Mouse (Mus musculus) heart, embryonic 16.5 days (tissue): ENCODE measurements around the gene Nrarp. TPM values are rescaled to one million over a fixed set of nuclear protein-coding genes. Genes with fewer than 3 reads are reported as not detected.

Experiments used
- ATAC-seq: fragments of 200-750 bp; cut with Nextera tagmentation; replicated peaks from 2 replicates; pipeline ENCODE4 v1.8.0; 2017; ENCODE audit warnings: moderate number of reproducible peaks; ENCODE audit not compliant: insufficient read depth, low FRiP score; ENCODE audit errors: extremely low read depth
- H3K27ac ChIP-seq: fragments of 300-500 bp; sonication (generic); 2 replicates; pipeline ENCODE4 v1.5.1; 2014; ENCODE audit warnings: mild to moderate bottlenecking, low read length, control low read depth, moderate library complexity
- H3K27me3 ChIP-seq: fragments of 300-500 bp; sonication (generic); 2 replicates; pipeline ENCODE4 v1.6.1; 2014; ENCODE audit warnings: low read length, mixed read lengths; ENCODE audit not compliant: control insufficient read depth, insufficient read depth
- H3K36me3 ChIP-seq: fragments of 300-500 bp; sonication (generic); 2 replicates; pipeline ENCODE4 v1.6.1; 2014; ENCODE audit not compliant: control insufficient read depth, insufficient read depth
- H3K4me1 ChIP-seq: fragments of 300-500 bp; sonication (generic); 2 replicates; pipeline ENCODE4 v1.6.1; 2014; ENCODE audit warnings: low read length, mixed read lengths; ENCODE audit not compliant: control insufficient read depth, insufficient read depth
- H3K4me2 ChIP-seq: fragments of 300-500 bp; sonication (generic); 2 replicates; pipeline ENCODE4 v1.6.1; 2014; ENCODE audit warnings: low read depth, mild to moderate bottlenecking, control low read depth, low read length
- H3K4me3 ChIP-seq: fragments of 300-500 bp; sonication (generic); 2 replicates; pipeline ENCODE4 v1.5.1; 2014; ENCODE audit warnings: mild to moderate bottlenecking, control low read depth, low read length
- H3K9ac ChIP-seq: fragments of 300-500 bp; sonication (generic); 2 replicates; pipeline ENCODE4 v1.6.1; 2014; ENCODE audit warnings: low read length, control low read depth
- H3K9me3 ChIP-seq: fragments of 300-500 bp; sonication (generic); replicated peaks from 2 replicates; pipeline ENCODE4 v1.6.1; 2016; ENCODE audit warnings: low read length; ENCODE audit not compliant: control insufficient read depth
- WGBS: fragments of 180-500 bp; shearing (Covaris S2); extraction: QIAGEN DNeasy Blood & Tissue Kit; methylation state at CpG from one replicate; pipeline ENCODE4 v1.1.7; 2014; 5-methylcytosine and 5-hydroxymethylcytosine counted together
- polyA plus RNA-seq: library from polyadenylated mRNA; unstranded; fragments of >200 nt; fragmentation: Nextera tagmentation; extraction: Ambion mirVana; gene quantifications from 2 replicates; pipeline ENCODE4 v1.2.1, GENCODE M21; 2015

Gene Nrarp
- polyA plus RNA-seq, 1 experiment from 2014 or later = 18.1 TPM

DNA sequence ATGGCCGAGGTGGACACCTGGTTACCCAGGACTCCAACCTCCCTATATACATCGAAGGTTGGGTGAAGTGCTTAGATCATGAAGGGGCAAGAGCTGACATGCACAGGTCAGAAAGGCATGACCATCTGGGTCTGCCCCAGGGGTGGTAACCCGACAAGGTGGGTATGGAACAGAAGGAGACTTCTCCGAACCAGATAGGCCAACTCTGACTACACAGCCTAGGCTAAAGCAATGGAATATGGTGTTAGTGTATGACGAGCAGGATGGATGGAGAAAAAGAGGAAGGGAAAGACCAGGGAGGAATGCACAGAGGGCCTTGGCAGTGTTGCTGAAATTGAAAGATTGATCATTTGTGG lies 6.0 kb downstream of the Nrarp start:
- Histone ChIP-seq H3K9me3 (no peaks in the 10 kb centered on the region), H3K27me3 (no peaks in the 10 kb centered on the region), H3K36me3 (no peaks in the 10 kb centered on the region), H3K4me3 (peak overlapping the region; percentile 61), H3K4me1 (peaks cover 12% of the 10 kb centered on the region), H3K9ac (peak overlapping the region; percentile 86; the same call in 1 of the 2 replicates), H3K27ac (no peak overlapping the region), H3K4me2 (peak overlapping the region; percentile 96)
- ATAC-seq = no peak
- WGBS = 36% methylated on average over 5 of the region's 5 CpGs

DNA sequence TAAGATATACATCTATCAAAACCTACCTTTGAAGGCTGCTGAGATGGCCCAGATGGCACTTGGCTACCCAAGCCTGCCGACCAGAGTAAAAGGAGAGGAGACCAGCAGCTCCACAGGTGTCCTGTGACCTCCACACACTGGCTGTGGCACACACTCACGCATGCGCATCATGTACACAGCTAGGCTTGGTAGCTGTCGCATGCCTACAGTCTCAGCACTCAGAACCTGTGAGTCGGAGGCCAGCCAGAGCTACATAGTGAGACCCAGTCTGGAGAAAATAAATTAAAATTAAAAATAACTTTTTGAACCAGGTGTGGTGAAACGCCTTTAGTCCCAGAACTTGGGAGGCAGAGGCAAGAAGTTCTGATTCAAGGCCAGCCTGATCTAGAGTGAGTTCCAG lies 7.3 kb downstream of the Nrarp start:
- H3K36me3 ChIP-seq = no peaks in the 10 kb centered on the region
- H3K4me1 ChIP-seq = peaks cover 9% of the 10 kb centered on the region
- no peaks in the 10 kb centered on the region for H3K9me3 ChIP-seq
- no peak overlapping the region for H3K4me2 ChIP-seq
- H3K9ac ChIP-seq = no peak overlapping the region
- no peak overlapping the region for H3K27ac ChIP-seq
- whole genome bisulfite sequencing = 79% methylated on average over 6 of the region's 6 CpGs
- no peaks in the 10 kb centered on the region for H3K27me3 ChIP-seq
- no peak for ATAC-seq
- no peak overlapping the region for H3K4me3 ChIP-seq

DNA sequence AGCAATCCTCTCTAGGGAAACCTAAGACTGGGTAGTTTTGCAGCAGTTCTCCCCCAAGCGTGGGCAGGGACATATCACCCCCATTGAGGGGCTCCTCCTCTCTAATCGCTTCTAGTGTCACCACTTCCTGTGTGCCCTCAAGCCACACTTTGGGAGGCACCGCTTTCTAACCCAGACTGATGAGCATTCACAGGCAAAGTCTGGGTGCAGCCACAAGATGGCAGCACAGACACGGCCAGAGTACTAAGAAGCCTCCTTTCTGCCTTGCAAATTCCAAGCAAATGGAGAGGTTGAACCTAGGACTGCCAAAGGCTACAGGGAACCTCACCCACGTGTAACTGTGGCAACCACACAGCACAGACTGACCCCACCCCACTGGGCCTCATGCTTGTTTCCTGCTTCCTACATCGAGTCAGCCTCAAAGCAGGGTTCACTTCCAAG lies 12.8 kb downstream of the Nrarp start:
- Histone ChIP-seq H3K36me3 (no peaks in the 10 kb centered on the region), H3K4me2 (peak overlapping the region; percentile 64), H3K4me1 (peaks cover 28% of the 10 kb centered on the region), H3K27me3 (peaks cover 13% of the 10 kb centered on the region), H3K27ac (no peak overlapping the region; the same call in 1 of the 2 replicates), H3K4me3 (0 out of 2 replicates have a peak overlapping the region, but pooled peaks have one; percentile 9), H3K9ac (peak overlapping the region; percentile 42; the same call in 1 of the 2 replicates), H3K9me3 (no peaks in the 10 kb centered on the region)
- peak; percentile 58 for ATAC-seq
- WGBS = 2% methylated on average over 6 of the region's 6 CpGs

DNA sequence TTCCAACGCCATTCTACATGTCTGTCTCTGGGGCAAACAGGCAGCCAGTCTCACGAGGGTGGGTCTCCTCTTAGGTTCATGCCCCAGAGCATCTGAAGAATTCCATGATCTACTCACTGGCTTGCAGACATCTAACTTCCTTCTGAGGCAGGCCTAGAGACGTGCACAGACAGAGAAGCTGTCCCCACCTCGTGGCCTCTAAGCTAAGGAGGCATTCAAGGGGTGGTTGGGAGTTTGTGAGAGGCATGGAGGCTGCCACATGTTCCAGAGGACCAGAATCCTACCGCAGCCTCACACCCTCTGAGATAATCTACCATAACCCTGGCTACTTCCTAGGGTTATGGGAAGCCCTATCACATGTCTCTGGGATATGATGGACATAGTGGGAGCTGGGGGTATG lies 13.4 kb downstream of the Nrarp start:
- H3K9ac ChIP-seq = peak overlapping the region; percentile 42
- peak overlapping the region; percentile 64 for H3K4me2 ChIP-seq
- peaks cover 28% of the 10 kb centered on the region for H3K4me1 ChIP-seq
- H3K9me3 ChIP-seq = no peaks in the 10 kb centered on the region
- peak overlapping the region; percentile 48; the same call in 1 of the 2 replicates for H3K4me3 ChIP-seq
- ATAC-seq = no peak
- peaks cover 13% of the 10 kb centered on the region for H3K27me3 ChIP-seq
- H3K36me3 ChIP-seq = no peaks in the 10 kb centered on the region
- H3K27ac ChIP-seq = peak overlapping the region; percentile 90
- whole genome bisulfite sequencing = 60% methylated on average over 5 of the region's 5 CpGs

DNA sequence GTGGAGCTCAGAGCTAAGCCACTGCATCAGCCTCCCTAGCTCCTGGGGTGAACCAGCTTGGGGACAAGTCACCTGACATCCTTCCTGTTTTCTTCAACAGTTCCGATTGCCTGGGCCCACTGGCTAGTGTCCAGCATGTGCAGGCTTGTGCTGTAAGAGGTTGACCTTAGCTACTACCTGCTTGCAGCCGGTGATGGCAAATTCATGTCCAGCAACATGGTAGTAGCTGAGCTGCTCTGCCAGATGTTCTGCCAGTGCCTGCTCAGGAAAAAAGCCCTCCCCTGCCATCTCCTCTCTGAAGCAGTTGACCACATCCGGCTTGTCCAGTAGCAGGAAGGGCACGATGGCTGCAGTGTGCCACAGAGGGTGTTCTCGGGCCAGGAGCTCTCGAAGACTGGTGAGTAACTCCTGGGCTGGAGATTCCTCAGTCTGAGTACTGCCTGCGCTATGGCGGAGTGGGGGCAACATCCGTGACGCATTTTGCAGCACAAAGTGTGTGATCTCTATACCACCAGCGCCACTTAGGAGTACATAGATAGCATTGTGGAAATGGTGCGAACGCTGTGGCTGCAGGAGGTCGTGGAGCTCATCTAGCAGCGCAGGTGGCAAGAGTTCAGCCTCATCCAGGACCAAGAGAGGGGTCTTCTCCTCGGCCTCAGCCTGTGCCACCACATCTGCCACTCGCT lies 14.1 kb downstream of the Nrarp start:
- H3K27me3 ChIP-seq = peaks cover 13% of the 10 kb centered on the region
- peak overlapping the region; percentile 90 for H3K27ac ChIP-seq
- no peaks in the 10 kb centered on the region for H3K9me3 ChIP-seq
- 74% methylated on average over 17 of the region's 17 CpGs for WGBS
- peaks cover 28% of the 10 kb centered on the region for H3K4me1 ChIP-seq
- peak overlapping the region; percentile 64 for H3K4me2 ChIP-seq
- peaks cover 3% of the 10 kb centered on the region for H3K36me3 ChIP-seq
- ATAC-seq = no peak
- peak overlapping the region; percentile 67 for H3K9ac ChIP-seq
- peak overlapping the region; percentile 48 for H3K4me3 ChIP-seq

DNA sequence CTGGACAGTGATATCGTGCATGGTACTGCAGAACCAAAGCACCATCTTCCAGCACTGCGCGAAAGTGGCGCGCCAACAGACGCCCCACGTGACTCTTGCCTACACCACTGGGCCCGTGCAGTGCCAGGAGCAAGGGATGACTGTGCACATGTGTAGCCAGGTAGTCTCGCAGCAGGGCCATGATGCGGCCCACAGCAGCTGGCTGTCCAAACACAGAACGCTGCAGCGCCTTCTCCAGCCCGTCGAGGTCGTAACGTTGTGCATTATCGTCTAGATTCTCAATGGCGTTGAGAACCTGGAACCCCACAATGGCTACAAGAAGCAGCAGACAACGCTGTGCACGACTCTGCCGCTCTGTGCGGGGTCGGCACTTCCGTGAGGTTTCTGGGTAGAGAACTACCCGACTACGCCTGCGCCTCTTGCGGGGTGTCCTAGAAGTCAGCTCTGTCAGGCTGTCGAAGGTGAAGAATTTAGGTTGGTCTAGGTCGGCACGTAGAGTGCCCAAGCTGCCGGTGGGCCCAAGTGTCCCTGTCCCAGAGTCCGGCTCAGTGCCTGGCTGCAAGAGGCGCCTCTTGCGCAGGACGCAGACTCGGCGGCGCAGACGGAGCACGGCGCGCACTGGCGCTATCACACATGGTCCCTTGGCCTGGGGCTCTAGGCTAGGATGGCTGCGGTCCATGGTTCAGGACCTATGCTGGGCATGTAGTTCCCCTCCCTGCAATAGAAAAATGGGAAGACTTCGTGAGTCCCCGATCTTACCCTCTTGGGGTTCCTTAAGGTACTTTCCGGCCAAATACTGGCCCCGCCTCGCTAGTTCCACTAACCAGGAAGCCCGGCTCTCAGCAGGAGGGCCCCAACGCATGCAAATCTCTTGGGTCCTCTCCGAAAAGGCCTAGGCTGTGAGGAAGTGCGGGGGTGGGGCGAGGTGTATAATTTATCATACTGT lies 14.9 kb downstream of the Nrarp start:
- WGBS = 15% methylated on average over 55 of the region's 55 CpGs
- Histone ChIP-seq H3K4me1 (peaks cover 28% of the 10 kb centered on the region), H3K36me3 (peaks cover 11% of the 10 kb centered on the region), H3K9me3 (no peaks in the 10 kb centered on the region), H3K4me2 (peak overlapping the region; percentile 64), H3K4me3 (peak overlapping the region; percentile 48), H3K27me3 (peaks cover 13% of the 10 kb centered on the region), H3K27ac (peak overlapping the region; percentile 90), H3K9ac (peak overlapping the region; percentile 67)
- 0 out of 2 replicates have a peak, but pooled peaks have one; percentile 14 for ATAC-seq

DNA sequence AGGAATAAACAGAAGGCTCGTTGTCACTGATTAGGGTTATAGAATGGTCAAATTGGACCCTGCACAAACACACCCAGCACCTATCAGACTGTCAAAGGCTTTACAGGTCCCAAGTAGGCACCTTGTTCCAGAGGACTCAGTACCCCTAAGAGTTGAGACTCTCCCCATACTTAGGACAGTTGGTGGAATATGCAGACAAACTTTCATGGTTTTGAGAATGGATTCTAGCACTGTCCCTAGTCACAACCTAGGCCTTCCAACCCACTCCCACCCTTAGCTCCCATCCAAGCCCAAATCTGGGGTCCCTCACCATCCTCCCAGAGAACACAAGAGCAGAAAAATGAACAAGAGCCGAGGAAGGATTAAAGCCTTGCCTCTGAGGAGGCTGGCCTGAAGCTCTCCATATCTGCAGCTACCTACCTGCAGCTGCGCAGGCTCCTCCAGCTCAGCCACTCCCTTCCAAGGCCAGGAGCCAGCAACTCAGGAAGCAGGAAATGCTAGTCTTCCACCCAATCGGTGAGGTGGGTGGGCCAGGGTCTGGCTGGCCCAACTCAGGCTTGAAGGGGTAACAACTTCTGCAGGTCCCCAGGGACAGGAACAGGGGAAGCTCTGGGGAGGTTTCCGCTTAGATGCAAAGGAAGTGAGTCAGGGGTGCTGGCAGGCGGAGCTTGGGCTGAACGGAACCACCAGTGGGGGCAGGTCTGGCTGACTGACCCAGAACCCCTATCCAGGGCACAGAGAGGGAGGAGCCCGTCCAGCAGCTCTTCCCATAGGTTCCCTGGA lies 15.8 kb downstream of the Nrarp start, which contains the start of gene Tor4a:
Tor4a (minus strand) TSS at position 715 of the 783 bp plus-strand sequence.
- peak; percentile 64 for ATAC-seq
- peaks cover 19% of the 10 kb centered on the region for H3K36me3 ChIP-seq
- peaks cover 28% of the 10 kb centered on the region for H3K4me1 ChIP-seq
- peak within 1 kb of the TSS; percentile 48 for H3K4me3 ChIP-seq
- WGBS = 13% methylated on average over 8 of the region's 8 CpGs
- H3K27ac ChIP-seq = peak within 1 kb of the TSS; percentile 90
- peaks cover 13% of the 10 kb centered on the region for H3K27me3 ChIP-seq
- no peaks in the 10 kb centered on the region for H3K9me3 ChIP-seq
- peak within 1 kb of the TSS; percentile 64 for H3K4me2 ChIP-seq
- H3K9ac ChIP-seq = peak within 1 kb of the TSS; percentile 67

DNA sequence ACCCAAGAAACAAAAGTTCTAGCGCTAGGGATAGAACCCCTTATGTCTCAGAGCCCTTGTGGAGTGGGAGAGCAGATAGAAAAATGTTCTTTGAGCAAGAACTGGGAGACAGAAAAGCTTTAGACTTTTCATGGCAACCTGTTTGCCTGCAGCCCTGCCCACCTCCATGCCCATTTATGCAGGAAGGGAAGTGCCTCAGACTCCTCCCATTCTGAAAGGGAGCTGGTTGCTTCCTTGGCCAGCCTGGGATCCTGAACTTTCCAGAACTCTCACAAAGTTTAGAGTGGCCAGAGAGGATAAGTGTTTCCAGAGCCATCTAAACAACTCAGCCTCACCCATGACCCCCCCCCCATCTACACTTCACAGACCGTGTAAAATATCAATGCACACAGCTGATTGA lies 16.6 kb downstream of the Nrarp start:
- H3K4me3 ChIP-seq = peak overlapping the region; percentile 48; the same call in 1 of the 2 replicates
- WGBS = 23% methylated on average over 2 of the region's 2 CpGs
- peak overlapping the region; percentile 90 for H3K27ac ChIP-seq
- no peaks in the 10 kb centered on the region for H3K9me3 ChIP-seq
- ATAC-seq = no peak
- peak overlapping the region; percentile 64 for H3K4me2 ChIP-seq
- no peak overlapping the region for H3K9ac ChIP-seq
- peaks cover 13% of the 10 kb centered on the region for H3K27me3 ChIP-seq
- H3K36me3 ChIP-seq = peaks cover 21% of the 10 kb centered on the region
- H3K4me1 ChIP-seq = peaks cover 28% of the 10 kb centered on the region
